Mouse (Mus musculus) liver, embryonic 15.5 days (tissue): Measurements from ENCODE around the gene Grin2a. TPM values are rescaled to one million over a fixed set of nuclear protein-coding genes. Genes with fewer than 3 reads are reported as not detected.
"Not testable (repeated sequence)": the region's sequence is repeated elsewhere in the genome, so short reads cannot be mapped to it uniquely, and the experiment has no call there.

Experiments used
- ATAC-seq: fragments of 200-750 bp; cut with Nextera tagmentation; 2 replicates; pipeline ENCODE4 v1.8.0; 2017; ENCODE audit warnings: moderate number of reproducible peaks, mild to moderate bottlenecking, moderate library complexity; ENCODE audit not compliant: insufficient read depth
- H3K27ac ChIP-seq: fragments of 300-500 bp; sonication (generic); replicated peaks from 2 replicates; pipeline ENCODE4 v1.5.1; 2015; ENCODE audit warnings: mild to moderate bottlenecking, inconsistent platforms
- H3K27me3 ChIP-seq: fragments of 300-500 bp; sonication (generic); 2 replicates; pipeline ENCODE4 v1.6.1; 2015; ENCODE audit warnings: mild to moderate bottlenecking, inconsistent platforms
- H3K36me3 ChIP-seq: fragments of 300-500 bp; sonication (generic); replicated peaks from 2 replicates; pipeline ENCODE4 v1.6.1; 2015; ENCODE audit warnings: moderate library complexity, mild to moderate bottlenecking, inconsistent platforms
- H3K4me1 ChIP-seq: fragments of 300-500 bp; sonication (generic); replicated peaks from 2 replicates; pipeline ENCODE4 v1.6.1; 2015; ENCODE audit warnings: inconsistent platforms
- H3K4me2 ChIP-seq: fragments of 300-500 bp; sonication (generic); 2 replicates; pipeline ENCODE4 v1.6.1; 2015; ENCODE audit warnings: moderate library complexity, mild to moderate bottlenecking, inconsistent platforms
- H3K4me3 ChIP-seq: fragments of 300-500 bp; sonication (generic); replicated peaks from 2 replicates; pipeline ENCODE4 v1.5.1; 2015; ENCODE audit warnings: mild to moderate bottlenecking, inconsistent platforms
- H3K9ac ChIP-seq: fragments of 300-500 bp; sonication (generic); 2 replicates; pipeline ENCODE4 v1.6.1; 2015; ENCODE audit warnings: moderate library complexity, mild to moderate bottlenecking, inconsistent platforms
- H3K9me3 ChIP-seq: fragments of 300-500 bp; sonication (generic); replicated peaks from 2 replicates; pipeline ENCODE4 v1.6.1; 2016; ENCODE audit warnings: inconsistent platforms
- WGBS: fragments of 180-500 bp; shearing (Covaris S2); methylation state at CpG from one replicate; pipeline ENCODE4 v1.1.7; 2015; ENCODE audit warnings: mixed read lengths; ENCODE audit not compliant: insufficient replicate concordance; 5-methylcytosine and 5-hydroxymethylcytosine counted together
- polyA plus RNA-seq: library from polyadenylated mRNA; unstranded; fragments of >200 nt; fragmentation: Nextera tagmentation; extraction: Ambion mirVana; gene quantifications from 2 replicates; pipeline ENCODE4 v1.2.1, GENCODE M21; 2015

Gene Grin2a
- polyA plus RNA-seq, 1 experiment from 2014 or later = not detected

DNA sequence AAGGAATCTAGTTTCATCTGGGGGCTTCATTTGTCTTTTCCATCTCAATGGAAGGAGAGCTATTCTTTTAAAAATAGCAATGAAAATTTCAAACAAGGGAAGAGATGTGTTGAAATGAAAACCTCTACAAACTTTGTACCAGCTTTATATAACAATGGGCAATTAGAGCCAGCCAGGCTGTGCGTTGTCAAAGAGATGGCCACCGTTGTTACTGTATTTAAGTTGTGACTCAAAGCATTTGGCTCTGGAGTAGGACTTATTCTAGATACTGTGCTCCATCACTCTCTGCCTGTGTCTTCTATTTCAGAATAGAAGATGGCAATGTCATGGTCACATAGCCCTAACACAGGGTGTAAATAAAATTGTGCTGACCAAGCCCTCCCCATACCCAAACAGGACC is 371.0 kb downstream of the Grin2a start:
- H3K4me2 ChIP-seq = no peak overlapping the region
- no peaks in the 10 kb centered on the region for H3K36me3 ChIP-seq
- no peak overlapping the region for H3K27ac ChIP-seq
- WGBS = 82% methylated on average over 2 of the region's 2 CpGs
- no peak overlapping the region for H3K9ac ChIP-seq
- no peak for ATAC-seq
- H3K9me3 ChIP-seq = no peaks in the 10 kb centered on the region
- no peaks in the 10 kb centered on the region for H3K27me3 ChIP-seq
- H3K4me3 ChIP-seq = no peak overlapping the region
- H3K4me1 ChIP-seq = no peaks in the 10 kb centered on the region

DNA sequence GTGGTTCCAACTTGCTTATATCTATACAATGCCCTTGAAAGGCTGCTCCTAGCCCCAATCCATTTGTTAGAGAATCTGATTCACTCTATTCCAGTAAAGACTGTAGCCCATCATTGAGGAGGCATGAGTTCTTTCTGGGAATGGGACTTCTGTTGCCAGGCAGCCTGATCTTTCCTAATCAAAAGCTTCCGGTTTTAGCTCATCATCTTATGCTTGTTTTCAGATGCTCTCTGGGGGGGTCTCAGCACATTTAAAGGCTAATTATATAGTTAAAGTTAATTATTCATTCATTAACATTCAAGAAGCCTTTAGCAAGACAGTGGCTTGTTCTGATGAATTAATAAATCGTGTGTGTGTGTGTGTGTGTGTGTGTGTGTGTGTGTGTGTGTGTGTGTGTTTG is 377.2 kb downstream of the Grin2a start:
- Histone ChIP-seq H3K4me1 (no peaks in the 10 kb centered on the region), H3K4me3 (no peak overlapping the region), H3K9me3 (no peaks in the 10 kb centered on the region), H3K27me3 (no peaks in the 10 kb centered on the region), H3K9ac (no peak overlapping the region), H3K27ac (no peak overlapping the region), H3K36me3 (no peaks in the 10 kb centered on the region), H3K4me2 (no peak overlapping the region)
- WGBS = 49% methylated on average over 2 of the region's 2 CpGs
- no peak for ATAC-seq

DNA sequence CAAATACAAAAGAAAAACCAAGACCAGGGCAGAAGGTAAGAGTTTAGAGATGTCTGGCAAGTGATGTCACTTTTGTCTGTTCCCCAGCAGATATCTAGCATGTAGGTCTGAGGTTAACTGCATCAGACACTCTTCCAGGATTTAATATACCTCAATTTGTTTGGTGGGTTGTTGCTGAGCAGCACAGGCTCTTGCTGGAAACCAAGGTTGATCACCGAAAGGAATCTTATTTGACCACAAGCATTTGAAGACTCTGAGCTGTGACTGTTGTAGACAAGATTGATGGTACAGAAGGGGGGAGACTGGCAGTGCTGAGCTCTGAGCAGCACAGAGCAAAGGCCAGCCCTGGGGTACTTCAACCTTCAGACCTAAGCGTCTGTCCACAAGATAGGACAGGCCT is 378.1 kb downstream of the Grin2a start:
- H3K27ac ChIP-seq = no peak overlapping the region
- no peaks in the 10 kb centered on the region for H3K9me3 ChIP-seq
- H3K27me3 ChIP-seq = no peaks in the 10 kb centered on the region
- WGBS = 56% methylated on average over 2 of the region's 2 CpGs
- no peak overlapping the region for H3K4me2 ChIP-seq
- H3K9ac ChIP-seq = no peak overlapping the region
- no peaks in the 10 kb centered on the region for H3K4me1 ChIP-seq
- no peaks in the 10 kb centered on the region for H3K36me3 ChIP-seq
- ATAC-seq = no peak
- no peak overlapping the region for H3K4me3 ChIP-seq

DNA sequence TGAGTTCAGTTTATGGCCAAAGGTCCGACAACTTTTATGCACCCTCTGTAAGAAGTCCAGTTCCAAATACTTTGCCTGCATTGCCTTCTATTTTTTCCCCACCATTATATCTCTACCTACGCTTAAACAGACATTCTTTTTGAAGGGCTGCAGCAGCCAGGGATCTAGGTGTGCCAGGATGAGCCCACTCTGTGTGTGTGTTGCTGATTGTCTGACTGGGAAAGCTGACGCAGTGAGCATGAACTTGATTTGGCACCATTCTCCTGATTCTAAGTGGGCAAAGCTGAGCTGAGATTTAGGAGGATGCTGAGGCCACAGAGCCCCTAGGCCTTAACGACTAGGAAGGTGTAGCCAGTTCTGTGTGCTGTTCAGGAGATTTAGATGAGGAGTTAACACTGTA is 378.6 kb downstream of the Grin2a start:
- H3K4me3 ChIP-seq = no peak overlapping the region
- ATAC-seq = no peak
- no peak overlapping the region for H3K27ac ChIP-seq
- no peaks in the 10 kb centered on the region for H3K36me3 ChIP-seq
- no peaks in the 10 kb centered on the region for H3K4me1 ChIP-seq
- 47% methylated on average over 4 of the region's 4 CpGs for WGBS
- H3K27me3 ChIP-seq = no peaks in the 10 kb centered on the region
- no peaks in the 10 kb centered on the region for H3K9me3 ChIP-seq
- H3K4me2 ChIP-seq = no peak overlapping the region
- no peak overlapping the region for H3K9ac ChIP-seq

DNA sequence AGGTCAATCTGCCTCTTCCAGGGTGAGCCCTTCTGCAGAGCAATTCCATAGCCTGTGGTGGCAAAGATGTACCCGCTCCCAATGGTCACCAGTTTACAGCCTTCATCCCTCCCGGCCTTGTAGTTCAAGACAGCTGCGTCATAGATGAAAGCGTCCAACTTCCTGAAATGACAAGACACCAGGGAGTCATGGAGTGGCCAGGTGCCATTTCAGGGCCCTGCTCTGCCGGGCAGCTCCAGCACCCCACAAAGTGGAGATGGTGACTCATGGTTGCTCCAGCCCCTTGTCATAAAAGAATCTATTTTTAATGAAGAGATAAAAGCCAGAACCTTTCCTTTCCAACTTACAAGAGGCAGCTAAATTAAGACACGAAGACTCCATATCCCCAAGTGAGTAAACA is 382.8 kb downstream of the Grin2a start:
- 69% methylated on average over 6 of the region's 6 CpGs for WGBS
- H3K4me3 ChIP-seq, H3K4me1 ChIP-seq, H3K9ac ChIP-seq, H3K4me2 ChIP-seq, H3K27ac ChIP-seq, ATAC-seq, H3K9me3 ChIP-seq, H3K27me3 ChIP-seq, H3K36me3 ChIP-seq: not testable (repeated sequence)

DNA sequence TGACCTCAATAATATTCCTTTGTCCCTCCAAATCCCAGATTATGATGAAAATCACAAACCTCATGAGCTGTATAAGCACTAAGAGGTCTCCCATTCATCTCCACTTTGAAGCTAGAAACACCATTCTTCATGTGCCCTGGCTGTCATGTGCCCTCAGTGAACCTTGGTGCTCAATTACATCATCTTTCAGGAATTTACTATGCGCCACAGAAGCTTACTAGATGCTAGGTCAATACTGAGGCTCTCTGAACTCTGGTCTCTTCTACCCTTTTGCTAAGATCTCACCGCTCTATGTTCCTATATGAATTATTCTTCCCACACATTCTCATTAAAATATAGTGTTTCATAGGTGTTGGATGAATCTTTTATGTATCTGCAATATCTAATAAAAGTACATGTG is 387.9 kb downstream of the Grin2a start:
- H3K9ac ChIP-seq = no peak overlapping the region
- no peak overlapping the region for H3K4me3 ChIP-seq
- no peaks in the 10 kb centered on the region for H3K27me3 ChIP-seq
- no peaks in the 10 kb centered on the region for H3K9me3 ChIP-seq
- H3K27ac ChIP-seq = no peak overlapping the region
- H3K4me1 ChIP-seq = no peaks in the 10 kb centered on the region
- no peak overlapping the region for H3K4me2 ChIP-seq
- H3K36me3 ChIP-seq = no peaks in the 10 kb centered on the region
- WGBS = 44% methylated on average over 2 of the region's 2 CpGs
- ATAC-seq = no peak

DNA sequence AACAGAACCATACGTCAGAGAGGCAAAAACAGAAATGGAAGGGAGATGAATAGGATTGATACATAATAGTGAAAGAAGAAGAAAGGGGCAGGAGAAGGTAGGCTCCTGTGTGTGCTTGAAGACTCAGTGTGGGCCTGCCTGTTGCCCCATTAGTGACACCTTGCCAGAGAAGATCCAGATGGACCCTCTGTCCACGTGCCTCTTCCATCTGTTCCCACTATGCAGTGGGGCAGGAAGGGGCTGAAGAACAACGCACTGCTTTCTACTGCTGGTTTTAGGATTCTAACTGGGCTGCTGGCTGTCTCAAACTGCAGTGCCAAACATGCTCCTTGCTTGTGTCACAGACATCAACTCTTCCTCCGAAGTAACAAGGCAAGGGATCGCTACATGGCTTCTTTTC is 391.4 kb downstream of the Grin2a start:
- no peaks in the 10 kb centered on the region for H3K4me1 ChIP-seq
- no peaks in the 10 kb centered on the region for H3K27me3 ChIP-seq
- no peak overlapping the region for H3K4me2 ChIP-seq
- H3K9ac ChIP-seq = no peak overlapping the region
- ATAC-seq = no peak
- H3K27ac ChIP-seq = no peak overlapping the region
- H3K4me3 ChIP-seq = no peak overlapping the region
- no peaks in the 10 kb centered on the region for H3K36me3 ChIP-seq
- H3K9me3 ChIP-seq = no peaks in the 10 kb centered on the region
- WGBS = 72% methylated on average over 5 of the region's 5 CpGs

DNA sequence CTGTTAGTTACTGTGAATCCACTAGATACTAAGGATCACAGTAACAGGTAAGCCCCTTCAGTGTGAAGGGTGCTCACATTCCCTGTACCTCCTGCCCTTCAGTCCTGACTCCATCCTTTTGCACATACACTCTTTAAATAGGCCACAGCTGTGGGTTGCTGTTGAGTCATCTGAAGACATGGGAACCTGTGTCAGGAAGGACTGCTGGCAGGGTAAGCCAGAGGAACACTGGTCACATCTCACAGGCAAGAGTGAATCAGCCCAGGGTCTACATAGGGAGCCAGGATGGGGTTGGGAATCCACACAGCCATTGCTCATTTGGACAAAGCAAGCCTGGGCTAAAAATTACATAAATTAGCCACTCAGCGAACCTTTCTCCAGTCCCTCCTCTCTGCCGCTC is 392.8 kb downstream of the Grin2a start:
- Histone ChIP-seq H3K4me1 (no peaks in the 10 kb centered on the region), H3K27me3 (no peaks in the 10 kb centered on the region), H3K9me3 (no peaks in the 10 kb centered on the region), H3K27ac (no peak overlapping the region), H3K36me3 (no peaks in the 10 kb centered on the region), H3K4me3 (no peak overlapping the region), H3K4me2 (no peak overlapping the region), H3K9ac (no peak overlapping the region)
- no peak for ATAC-seq
- WGBS = 77% methylated on average over 2 of the region's 2 CpGs

DNA sequence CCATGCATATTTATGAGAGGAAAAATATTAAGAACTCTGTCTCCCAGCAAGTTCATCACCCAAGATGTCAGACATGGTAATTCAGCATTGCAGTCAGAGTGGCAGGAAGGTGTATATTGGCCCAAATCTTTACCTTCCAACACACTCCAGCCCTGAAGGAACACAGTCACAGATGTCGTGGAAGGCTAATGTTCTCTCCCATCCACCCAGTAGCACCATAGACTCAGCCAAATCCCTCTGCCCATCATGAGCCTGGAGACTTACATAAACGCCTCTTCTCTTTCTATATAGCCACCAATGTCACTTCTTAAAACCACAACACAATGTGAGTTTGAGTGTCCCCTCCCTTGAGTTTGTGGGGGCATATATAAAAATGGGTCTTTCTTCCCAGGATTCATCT is 406.2 kb downstream of the Grin2a start:
- Histone ChIP-seq H3K4me2 (no peak overlapping the region), H3K4me1 (no peaks in the 10 kb centered on the region), H3K27me3 (no peaks in the 10 kb centered on the region), H3K36me3 (no peaks in the 10 kb centered on the region), H3K27ac (no peak overlapping the region), H3K9ac (no peak overlapping the region), H3K9me3 (no peaks in the 10 kb centered on the region), H3K4me3 (no peak overlapping the region)
- no peak for ATAC-seq
- WGBS = 51% methylated on average over 2 of the region's 2 CpGs

DNA sequence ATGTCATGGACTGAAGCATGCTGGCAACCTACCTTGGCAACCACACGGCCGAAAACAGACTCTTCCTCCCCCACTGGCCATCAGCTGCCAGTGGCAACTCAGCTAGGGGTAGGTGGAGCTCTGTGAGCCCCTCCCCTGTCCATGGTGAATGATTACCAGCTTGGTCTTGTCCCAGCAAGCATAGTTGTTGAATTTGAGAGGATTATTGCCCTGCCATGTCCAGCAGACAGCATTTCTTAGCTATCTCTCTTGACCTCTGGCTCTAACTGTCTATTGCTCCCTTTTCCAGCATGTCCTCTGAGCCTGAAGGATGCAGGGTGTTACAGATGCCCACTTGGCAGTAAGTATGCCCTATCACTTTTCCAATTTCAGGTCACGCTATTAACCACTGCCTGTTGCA is 406.9 kb downstream of the Grin2a start:
- Histone ChIP-seq H3K36me3 (no peaks in the 10 kb centered on the region), H3K9me3 (no peaks in the 10 kb centered on the region), H3K4me2 (no peak overlapping the region), H3K9ac (no peak overlapping the region), H3K27me3 (no peaks in the 10 kb centered on the region), H3K4me1 (no peaks in the 10 kb centered on the region), H3K4me3 (no peak overlapping the region), H3K27ac (no peak overlapping the region)
- WGBS = 45% methylated on average over 3 of the region's 3 CpGs
- ATAC-seq = no peak

DNA sequence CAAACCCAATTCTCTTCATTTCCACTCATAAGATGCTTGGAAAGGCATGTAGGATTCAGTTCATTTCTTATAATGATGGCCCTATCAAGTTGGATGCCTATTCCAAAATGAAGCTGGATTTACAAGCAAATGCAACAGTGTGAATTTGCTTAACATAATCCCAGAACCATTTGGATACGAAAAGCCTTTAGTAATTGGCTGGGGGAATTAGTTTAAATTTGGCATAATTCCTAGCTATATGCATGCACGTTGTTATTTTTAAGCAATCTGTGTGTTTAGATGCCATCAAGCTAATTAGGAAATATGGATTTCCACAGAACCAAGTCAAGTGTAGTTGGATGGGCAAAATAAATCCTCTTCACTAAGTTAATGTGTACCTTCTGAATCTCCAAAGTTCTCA is 411.4 kb downstream of the Grin2a start:
- WGBS = 54% methylated on average over 2 of the region's 2 CpGs
- no peak for ATAC-seq
- H3K36me3 ChIP-seq = no peaks in the 10 kb centered on the region
- no peak overlapping the region for H3K27ac ChIP-seq
- no peak overlapping the region for H3K4me3 ChIP-seq
- H3K9me3 ChIP-seq = no peaks in the 10 kb centered on the region
- H3K27me3 ChIP-seq = no peaks in the 10 kb centered on the region
- no peak overlapping the region for H3K9ac ChIP-seq
- H3K4me1 ChIP-seq = no peaks in the 10 kb centered on the region
- no peak overlapping the region for H3K4me2 ChIP-seq

DNA sequence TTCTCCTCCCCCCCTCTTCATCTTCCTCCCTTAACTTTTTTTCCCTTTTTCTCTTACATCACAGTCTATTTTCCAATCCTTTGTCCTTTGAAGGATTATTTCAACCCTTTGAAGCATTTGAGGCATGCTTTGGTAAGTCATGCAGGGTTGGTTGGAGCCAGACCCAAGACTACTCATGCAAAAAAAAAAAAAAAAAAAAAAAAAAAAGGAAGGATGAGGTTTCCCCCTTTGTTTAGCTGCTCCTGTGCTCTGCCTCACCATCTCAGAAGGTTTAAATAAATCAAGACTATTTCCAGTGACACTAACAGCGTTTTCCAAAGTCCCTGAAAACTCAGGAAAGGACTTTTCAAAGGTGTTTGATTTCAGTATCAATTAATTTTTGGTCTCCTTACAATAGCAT is 423.6 kb downstream of the Grin2a start:
- no peak overlapping the region for H3K4me2 ChIP-seq
- H3K27ac ChIP-seq = no peak overlapping the region
- H3K9me3 ChIP-seq = no peaks in the 10 kb centered on the region
- H3K9ac ChIP-seq = no peak overlapping the region
- no peaks in the 10 kb centered on the region for H3K36me3 ChIP-seq
- H3K4me1 ChIP-seq = no peaks in the 10 kb centered on the region
- ATAC-seq = no peak
- H3K4me3 ChIP-seq = no peak overlapping the region
- 20% methylated on average over 1 of the region's 1 CpGs for WGBS
- H3K27me3 ChIP-seq = no peaks in the 10 kb centered on the region
